Mouse (Mus musculus): ENCODE measurements at regions not wholly inside any gene's neighbourhood (a gene's known extent, or its start where the extent isn't known, plus 50 kb on each side); places are given as distances from the start of the nearest gene placed in this dataset.

DNA sequence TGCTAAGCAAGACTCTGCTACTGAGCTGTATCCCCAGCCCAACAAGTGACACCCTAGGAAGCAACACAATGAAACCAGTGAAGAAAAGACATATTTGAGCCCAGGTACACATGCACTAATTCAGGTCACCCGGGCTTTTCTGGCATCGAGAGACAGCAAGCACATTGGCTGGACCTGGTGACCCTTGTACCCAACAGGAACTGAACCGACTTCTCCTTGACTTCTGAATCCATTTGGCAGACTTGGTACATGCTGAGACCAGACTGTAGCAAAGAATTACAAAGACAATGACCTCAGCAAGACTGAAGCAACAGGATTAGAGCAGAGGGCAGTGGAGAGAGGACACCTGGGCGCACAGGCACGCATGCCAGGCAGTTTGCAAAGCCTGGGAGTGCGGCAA lies 79.1 kb downstream of the Sema4f start:
- intact Hi-C loops (cut with DNase I): no loop called here
- DNase-seq (ENCODE audit: low spot score in 2 of 2): no peak

DNA sequence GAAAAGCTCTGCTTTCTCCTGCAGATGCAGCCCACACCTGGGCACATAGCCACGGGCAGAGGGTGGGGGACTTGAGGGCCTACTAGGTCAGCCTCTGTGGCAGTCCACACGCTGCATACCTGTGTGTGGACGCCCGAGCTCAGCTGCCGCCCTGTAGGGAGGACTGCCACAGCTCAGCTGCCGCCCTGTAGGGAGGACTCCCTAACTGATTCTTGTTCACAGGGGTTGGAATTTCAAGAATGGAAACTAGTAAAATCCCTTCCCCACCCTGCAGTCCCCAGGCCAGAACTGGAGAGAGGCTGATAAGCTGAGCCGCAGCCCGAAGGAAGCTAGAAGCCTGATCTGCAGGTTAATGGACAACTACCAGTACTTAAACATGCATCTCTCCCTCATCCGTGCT lies 82.0 kb upstream of the Hk2 start:
- DNase-seq (ENCODE audit: low spot score in 2 of 2): no peak
- intact Hi-C loops (cut with DNase I): no loop called here

DNA sequence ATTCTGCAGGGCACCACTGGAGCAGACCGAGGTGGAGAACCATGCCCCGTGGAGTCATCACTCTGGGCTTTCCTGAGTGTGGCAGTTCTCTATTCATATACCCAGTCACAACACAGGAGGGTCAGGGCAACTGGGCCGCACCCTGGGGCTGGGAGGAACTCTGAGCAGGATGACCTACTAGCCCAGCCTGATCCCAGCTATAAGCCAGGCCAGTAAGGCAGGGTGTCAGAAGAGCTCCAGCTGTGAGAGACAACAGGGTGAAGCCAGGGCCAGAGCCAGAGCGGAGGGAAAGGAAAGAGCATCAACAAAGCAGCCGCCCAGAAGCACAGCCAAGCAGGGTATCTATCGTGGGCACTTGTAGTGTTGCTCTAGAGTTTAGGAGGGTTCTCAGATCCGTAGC lies 81.1 kb upstream of the Hk2 start:
- intact Hi-C loops (cut with DNase I): no loop called here
- DNase-seq (ENCODE audit: low spot score in 2 of 2): no peak

DNA sequence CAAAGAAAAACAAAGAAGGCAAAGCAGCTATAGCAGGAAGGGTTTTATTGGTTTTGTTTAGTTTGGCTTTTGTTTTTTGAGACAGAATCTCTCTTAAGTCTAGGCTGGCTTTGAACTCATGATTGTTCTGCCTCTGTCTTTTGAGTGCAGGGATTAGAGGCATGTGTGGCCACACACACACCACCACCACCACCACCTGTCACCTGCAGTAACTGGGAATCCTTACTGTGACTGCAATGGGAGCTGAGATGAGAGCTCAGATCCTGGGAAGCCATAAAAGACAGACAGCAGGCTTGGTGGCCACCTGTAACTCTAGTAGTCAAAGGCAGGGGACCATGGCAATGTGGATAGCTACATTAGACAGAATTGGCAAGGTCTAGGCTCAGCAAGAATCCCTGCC lies 80.5 kb upstream of the Hk2 start:
- no peak for DNase-seq (ENCODE audit: low spot score in 2 of 2)
- intact Hi-C loops (cut with DNase I): no loop called here

DNA sequence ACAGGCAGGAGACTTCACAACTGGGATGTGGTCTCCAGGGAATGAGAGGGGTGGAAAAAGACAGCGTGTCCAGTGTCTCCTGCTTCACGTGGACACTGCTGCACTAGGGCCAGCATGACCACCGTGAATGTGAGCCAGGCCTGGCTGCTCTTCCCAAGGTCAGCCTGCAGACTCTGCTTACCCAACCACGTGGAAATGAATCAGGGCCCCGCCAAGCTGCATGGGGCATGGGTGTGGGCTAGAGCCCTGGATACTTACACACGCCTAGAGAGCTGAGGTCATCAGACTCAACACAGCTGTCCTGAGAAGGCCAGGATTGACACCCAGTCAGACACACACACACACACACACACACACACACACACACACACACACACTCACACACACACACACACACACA lies 80.1 kb upstream of the Hk2 start:
- intact Hi-C loops (cut with DNase I): no loop called here
- no peak for DNase-seq (ENCODE audit: low spot score in 2 of 2)

DNA sequence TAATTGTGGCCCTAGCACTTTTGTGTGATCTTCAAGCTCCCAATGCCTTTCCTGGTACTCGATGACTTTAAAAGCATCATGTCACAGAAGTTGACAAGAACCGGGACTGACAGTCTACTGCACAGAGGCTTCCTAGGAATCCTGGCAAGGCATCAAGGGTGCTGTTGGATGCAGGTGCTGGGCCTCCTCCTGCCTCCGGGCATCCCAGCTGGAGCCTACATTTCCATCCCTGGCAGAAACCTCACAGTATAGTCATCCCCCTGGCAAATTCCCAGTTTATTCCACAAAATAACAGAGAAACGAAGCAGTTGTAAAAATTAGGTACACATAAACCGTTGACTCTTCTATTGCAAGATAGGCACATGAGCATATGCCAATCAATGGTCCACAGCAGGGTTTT lies 78.8 kb upstream of the Hk2 start:
- intact Hi-C loops (cut with DNase I): no loop called here
- no peak for DNase-seq (ENCODE audit: low spot score in 2 of 2)

DNA sequence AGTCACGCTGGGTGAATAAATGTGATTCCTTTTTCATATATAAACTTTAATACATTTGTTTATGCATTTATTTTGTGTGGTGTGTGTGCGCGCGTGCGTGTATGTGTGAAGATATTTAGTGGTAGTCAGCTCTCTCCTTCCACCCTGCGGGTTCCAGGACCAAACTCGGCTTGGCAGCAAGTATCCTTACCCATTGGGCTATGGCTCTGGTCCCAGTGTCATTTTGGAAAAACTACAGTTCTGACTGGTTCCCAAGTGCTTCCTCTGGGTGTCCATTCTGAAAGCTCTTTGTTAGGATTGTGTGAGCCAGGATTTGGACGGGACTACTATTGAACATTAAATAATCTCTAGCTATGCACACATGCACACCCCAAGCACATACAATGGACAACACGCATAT lies 76.3 kb upstream of the Hk2 start:
- no peak for DNase-seq (ENCODE audit: low spot score in 2 of 2)
- intact Hi-C loops (cut with DNase I): no loop called here

DNA sequence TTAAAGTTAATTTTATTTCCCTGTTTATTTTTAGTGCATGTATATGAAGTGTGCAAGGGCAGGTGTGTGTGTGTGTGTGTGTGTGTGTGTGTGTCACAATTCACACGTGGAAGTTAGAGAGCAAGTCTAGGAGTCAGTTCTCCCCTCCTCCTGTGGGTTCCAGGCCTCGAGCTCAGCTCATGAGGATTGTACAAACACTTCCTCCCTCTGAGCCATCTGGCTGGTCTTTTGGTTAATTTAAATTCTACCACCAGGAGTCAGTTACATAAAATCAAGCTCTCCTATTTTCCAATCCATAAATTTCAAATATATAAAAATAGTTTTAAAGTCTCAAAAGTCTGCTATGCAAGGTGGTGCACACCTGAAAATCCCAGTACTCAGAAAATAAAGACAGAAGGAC lies 73.3 kb upstream of the Hk2 start:
- intact Hi-C loops (cut with DNase I): no loop called here
- peak; percentile 15 to 22 for DNase-seq (ENCODE audit: low spot score in 2 of 2)

DNA sequence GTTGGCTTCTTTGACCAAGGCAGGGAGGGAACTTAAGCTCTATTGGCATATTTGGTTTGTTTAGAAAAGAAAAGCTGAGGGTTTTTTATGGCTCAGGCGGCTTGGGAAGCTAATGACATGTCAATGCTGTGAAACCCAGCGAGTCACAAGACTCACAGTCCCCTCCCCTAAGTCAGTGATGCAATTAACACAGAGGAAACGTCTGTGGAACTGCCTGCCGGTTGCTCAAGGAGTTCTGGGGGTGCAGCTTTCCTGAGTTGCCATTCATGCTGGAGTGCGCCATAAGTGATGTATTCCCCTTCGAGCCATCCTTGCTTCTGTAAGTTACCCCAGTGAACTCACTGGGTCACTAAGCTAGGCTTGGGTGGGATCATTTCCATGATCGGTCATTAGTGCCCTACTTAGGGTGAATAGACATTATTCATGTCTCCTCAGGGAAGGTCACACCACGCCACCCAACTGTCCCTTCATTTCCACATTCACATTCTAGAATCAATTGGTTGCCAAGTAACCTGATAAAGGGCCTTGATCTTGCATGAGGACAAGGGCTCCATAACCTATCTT lies 72.4 kb upstream of the Hk2 start:
- intact Hi-C loops (cut with DNase I): no loop called here
- DNase-seq (ENCODE audit: low spot score in 2 of 2): no peak

DNA sequence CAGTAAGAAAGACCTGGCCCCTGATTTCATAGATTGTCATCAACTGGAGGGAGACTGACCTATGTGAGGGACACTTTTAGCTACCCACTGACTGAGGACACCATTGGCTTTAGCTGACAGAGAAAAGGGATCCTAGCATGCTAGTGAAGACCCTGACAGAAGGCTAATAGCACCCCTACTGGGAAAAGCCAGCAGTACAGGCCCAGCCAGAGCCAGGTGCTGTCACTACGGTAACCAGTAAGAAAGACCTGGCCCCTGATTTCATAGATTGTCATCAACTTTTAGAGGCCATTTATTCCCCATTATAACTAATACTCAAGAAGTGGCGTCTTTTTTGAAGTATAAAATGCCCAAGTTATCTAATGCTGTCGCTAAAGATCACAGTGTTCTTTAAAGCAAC lies 70.2 kb upstream of the Hk2 start:
- DNase-seq (ENCODE audit: low spot score in 2 of 2): no peak
- intact Hi-C loops (cut with DNase I): no loop called here

DNA sequence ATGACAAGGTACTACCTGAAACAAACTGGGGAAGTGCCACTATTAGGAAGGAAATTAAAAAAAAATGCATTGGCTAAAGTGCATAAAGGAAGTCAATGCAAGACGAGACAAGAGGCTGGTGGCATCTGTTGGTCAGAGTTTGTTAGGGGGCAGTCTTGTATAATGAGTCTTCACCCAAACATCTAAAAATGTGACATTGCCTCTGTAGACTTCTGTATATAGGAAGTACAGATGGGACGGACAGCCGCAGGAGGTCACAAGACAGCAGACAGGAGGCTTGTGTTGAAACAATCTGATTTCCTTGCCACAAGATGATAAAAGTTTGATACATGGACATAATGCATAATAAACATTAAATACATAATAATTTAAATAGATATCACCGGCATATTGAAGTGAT lies 69.6 kb upstream of the Hk2 start:
- intact Hi-C loops (cut with DNase I): no loop called here
- no peak for DNase-seq (ENCODE audit: low spot score in 2 of 2)

DNA sequence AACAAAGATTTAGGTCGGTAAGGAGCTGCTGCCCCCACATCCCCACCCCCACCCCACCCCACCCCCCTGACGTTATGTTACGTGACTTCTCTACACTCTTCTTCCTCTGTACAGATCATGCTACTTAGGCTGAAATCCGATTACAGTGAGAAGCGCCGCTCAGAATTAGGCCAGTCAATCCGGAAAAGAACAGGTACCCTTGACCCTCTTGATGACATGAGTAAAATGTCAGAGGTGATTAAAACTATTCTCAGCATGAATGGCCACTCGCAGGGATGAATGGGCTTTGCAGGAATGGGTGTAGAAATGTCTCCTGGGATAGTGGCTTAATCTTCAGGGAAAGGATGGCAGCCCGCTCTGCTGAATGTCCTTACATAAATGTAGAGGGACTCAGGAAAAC lies 63.0 kb upstream of the Hk2 start:
- intact Hi-C loops (cut with DNase I): no loop called here
- no peak for DNase-seq (ENCODE audit: low spot score in 2 of 2)

DNA sequence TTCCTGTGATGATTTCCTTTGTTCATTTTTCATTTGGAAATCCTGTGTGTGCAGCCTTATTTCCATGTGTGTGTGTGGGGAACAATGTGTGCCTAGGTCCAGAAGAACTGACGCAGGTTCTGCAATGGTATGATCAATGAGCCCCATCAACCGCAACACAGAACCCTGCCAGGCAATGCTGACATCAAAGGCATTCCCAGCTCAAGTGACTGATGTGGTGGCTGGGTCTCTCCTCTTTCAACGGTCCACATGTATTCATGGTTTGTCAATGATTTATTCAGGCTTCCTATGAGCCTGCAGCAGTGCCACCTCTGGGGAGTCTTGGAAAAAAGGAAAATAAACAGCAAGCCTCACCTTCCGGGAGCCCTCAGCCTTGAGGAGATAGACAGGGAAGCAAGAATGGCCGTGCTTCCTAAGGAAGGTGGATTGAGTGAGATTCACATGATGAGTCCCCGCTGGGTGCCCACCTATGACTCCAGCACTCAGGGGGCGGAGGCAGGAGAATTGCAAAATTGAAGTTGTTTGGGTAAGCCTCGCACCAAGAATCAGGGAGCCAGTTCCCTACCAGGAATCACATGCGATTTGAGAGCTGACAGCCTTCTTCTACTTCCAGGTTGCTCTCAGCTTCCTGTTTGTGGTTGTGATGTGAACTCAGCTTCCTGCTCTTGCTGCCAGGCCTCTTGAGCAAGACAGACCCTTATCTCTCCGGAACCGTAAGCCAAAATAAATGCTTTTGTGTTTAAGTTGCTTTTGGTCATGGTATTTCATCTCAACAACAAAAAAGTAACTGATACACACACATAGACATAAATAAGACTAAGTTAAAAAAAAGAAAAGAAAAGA lies 61.2 kb upstream of the Hk2 start:
- intact Hi-C loops (cut with DNase I): no loop called here

DNA sequence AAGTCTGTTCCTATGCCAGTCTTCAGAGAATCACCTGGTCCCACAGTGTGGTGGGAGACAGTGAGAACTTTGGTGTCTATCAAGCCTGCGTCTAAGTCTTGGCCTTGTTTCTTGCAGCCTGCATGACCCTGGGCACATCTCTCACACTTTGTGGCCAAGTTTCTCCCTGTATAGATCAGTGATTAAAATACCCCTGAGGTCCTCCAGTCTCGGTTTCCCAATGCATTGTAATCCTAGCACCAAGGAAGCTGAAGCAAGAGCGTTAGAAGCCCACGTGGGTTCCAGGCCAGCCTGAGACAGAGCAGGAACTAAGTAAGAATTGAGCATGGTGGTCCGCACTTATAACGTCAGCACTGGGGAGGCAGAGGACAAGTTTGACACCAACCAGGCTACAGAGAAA lies 59.6 kb upstream of the Hk2 start:
- no peak for DNase-seq (ENCODE audit: low spot score in 2 of 2)
- intact Hi-C loops (cut with DNase I): no loop called here

More for the DNA sequence above, 61.2 kb upstream of the Hk2 start:
- DNase-seq (ENCODE audit: low spot score in 2 of 2): no peak

DNA sequence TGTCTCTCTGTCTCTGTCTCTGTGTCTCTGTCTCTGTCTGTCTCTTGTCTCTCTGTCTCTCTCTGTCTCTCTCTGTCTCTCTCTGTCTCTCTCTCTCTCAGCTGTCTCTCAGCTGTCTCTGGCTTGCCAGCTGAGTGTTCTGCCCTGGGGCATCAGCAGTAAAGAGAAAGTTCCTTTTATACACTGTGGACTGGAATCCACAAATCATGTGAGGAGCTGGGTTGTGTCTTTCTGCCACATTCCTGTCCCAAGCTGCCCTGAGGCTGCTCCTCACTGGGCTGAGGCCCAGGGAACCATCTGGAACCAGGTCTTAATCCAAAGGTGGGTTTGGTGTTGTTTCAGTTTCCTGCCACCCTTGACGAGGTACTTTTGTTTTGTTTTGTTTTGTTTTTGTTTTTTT lies 57.0 kb upstream of the Hk2 start:
- DNase-seq (ENCODE audit: low spot score in 2 of 2): no peak
- intact Hi-C loops (cut with DNase I): no loop called here

DNA sequence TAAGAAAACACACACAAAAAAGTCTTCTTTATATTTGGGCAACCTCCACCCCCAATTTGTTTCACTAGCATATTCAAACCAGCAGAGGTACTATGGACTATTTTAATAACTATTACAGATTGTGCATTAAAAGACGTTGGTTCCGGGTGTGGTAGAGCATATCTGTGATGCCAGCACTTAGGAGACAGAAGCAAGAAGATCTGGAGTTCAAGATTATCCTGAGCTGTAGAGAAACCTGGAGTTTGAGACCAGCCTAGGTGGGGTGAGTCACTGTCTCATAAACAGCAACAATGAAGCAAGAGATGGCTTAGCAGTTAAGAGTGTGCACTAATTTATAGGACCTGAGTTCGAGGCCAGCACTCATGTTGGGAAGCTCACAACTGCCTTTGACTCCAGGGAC lies 50.4 kb upstream of the Hk2 start:
- intact Hi-C loops (cut with DNase I): no loop called here
- no peak for DNase-seq (ENCODE audit: low spot score in 2 of 2)

DNA sequence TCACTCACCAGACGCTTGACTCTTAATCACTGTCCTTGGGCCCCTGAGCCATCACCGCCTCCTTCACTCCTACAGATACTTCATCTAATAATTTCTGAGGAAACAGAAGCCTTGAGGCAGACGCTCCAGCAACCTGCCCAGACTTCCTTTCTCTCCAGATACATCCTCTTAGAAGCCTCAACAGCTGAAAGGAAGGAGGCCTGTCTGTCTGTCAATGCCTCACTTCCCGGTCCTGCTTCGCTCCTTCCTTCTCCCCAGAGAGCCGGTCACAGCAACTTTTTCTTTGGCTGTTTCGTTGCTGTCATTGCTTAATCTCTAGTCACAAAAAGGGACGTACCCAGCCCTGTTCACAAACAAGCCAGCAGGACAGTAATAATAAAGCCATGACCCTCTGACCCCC lies 50.0 kb upstream of the Hk2 start:
- intact Hi-C loops (cut with DNase I): no loop called here
- no peak for DNase-seq (ENCODE audit: low spot score in 2 of 2)
